Mouse (Mus musculus): ENCODE measurements around the gene Piezo1. TPM values are rescaled to one million over a fixed set of nuclear protein-coding genes. Genes with fewer than 3 reads are reported as not detected.
A peak's percentile ranks its signal among the peaks of the same experiment; 100 is the strongest.

The Piezo1 gene
- polyA plus RNA-seq, 1 experiment = 146 TPM

DNA sequence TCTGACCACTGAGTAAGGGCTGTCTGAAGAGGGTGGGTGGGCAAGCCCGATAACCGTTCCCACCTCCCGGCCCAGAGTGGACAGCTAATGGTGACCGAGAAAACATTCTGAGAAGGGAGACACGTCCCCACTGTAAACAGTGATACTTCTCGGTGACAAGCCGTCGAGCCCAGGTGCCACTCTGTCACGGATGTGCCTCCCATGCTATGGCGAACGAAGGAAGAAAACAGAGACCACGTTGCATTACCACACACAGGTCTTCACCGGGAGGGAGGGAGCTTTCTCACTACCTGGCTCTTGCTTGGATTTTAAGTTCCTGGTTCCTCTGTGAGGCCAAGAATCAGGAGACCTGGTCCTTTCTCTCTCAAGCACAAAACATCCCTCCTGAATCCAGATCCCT is 2.8 kb downstream of the Piezo1 start:
- TF ChIP-seq CTCF (IDR thresholded peaks at IDR 0.05; ENCODE audit: borderline replicate concordance, insufficient read depth, low read length) = no peak
- no peak for TF ChIP-seq POLR2A (IDR thresholded peaks at IDR 0.05; ENCODE audit: low read depth, low read length)
- H3K4me1 ChIP-seq (ENCODE audit: control insufficient read depth, insufficient read depth, low read length) = peaks cover 9% of the 10 kb centered on the region
- H3K4me3 ChIP-seq (ENCODE audit: insufficient read depth, low read length) = peak overlapping the region; percentile 93; the same call in 1 of the 2 replicates
- peak overlapping the region; percentile 79 for H3K27ac ChIP-seq (ENCODE audit: insufficient read depth, low read length)

DNA sequence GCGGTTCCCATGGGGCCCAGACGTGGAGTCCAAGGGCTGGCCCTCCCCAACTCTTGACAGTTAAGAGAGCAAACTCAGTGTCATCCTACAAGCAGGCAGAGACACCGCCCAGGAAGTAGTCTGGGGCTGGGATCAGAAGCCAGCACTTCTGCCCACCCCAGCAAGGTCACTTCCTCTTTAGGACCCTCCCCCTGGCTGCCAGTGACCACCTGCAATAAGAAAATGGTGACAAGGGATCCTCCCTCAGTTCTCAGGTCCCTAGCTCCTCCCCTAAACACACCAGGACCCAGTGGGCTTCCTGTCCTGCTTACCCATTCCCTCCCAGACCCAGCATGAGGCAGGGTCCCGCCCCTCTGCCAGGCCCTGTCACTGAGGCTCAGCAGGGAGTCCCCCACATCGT is 3.3 kb downstream of the Piezo1 start:
- H3K4me1 ChIP-seq (ENCODE audit: control insufficient read depth, insufficient read depth, low read length) = peaks cover 9% of the 10 kb centered on the region
- no peak overlapping the region for H3K4me3 ChIP-seq (ENCODE audit: insufficient read depth, low read length)
- H3K27ac ChIP-seq (ENCODE audit: insufficient read depth, low read length) = peak overlapping the region; percentile 79; the same call in 1 of the 2 replicates
- TF ChIP-seq CTCF (IDR thresholded peaks at IDR 0.05; ENCODE audit: borderline replicate concordance, insufficient read depth, low read length) (no peak), POLR2A (IDR thresholded peaks at IDR 0.05; ENCODE audit: low read depth, low read length) (no peak)

DNA sequence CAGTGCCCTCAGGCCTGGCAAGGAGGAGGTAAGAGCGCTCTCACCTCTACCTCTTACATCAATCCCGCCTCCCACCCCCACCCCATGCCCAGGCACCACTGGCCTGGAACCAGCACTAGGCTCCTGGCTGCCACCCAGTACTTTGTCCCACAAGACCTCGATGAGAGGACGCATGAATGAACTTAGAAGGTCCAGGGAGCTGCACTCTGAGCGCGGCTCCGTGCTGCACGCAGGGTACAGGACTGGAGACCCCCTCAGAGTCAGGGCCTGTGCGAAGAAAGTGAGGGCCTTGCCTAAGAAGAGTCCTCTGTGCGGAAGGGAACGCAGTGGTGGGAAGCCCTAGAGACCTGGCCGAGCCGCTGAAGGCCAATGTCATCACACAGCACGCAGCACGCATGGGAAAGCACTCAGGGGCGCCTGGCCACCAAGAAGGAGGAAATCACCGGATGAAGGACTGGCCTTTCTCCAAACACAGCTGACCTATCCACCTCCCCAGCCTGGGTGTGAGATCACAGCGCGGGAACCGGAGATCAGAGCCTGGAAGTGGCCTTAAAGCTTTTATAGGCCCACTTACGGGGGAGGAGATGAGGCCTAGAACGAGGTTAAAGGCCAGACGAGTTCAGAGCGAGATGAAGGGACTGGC is 4.2 kb downstream of the Piezo1 start:
- Histone ChIP-seq H3K4me3 (ENCODE audit: insufficient read depth, low read length) (no peak overlapping the region), H3K27ac (ENCODE audit: insufficient read depth, low read length) (peak overlapping the region; percentile 79; the same call in 1 of the 2 replicates), H3K4me1 (ENCODE audit: control insufficient read depth, insufficient read depth, low read length) (peaks cover 9% of the 10 kb centered on the region)
- TF ChIP-seq CTCF (IDR thresholded peaks at IDR 0.05; ENCODE audit: borderline replicate concordance, insufficient read depth, low read length) (no peak), POLR2A (IDR thresholded peaks at IDR 0.05; ENCODE audit: low read depth, low read length) (no peak)

DNA sequence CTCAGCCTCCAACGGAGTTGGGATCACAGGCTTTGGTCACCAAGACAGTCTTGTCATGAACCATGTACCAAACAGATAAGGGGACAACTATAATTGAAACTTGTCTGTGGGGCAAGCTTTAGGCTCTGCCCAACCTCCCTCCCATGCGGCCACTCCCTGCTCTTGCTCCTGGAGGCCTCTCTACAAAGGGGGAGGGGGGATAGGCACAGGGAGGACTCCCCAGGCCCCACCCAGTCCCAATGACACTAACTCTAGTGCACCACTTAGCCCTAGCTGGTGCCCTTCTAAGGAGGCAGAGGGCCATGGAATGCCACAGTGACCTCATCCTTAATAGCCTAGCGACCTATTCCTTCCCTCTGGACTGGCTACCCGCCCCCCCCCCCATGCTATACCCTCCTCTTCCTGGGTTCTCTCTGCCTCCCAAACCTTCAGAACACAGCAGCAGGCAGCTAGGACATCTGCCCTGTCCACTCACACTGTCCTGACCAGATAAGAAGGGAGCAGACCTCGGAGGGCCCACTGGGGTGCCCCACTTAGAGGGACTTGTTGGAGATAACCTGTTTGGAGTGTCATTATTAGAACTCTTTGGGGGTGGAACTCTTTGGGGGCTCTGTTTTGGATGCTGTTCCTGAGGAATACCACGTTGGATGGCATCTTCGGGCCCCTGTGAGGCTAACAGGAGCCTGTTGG is 4.9 kb downstream of the Piezo1 start:
- peaks cover 9% of the 10 kb centered on the region for H3K4me1 ChIP-seq (ENCODE audit: control insufficient read depth, insufficient read depth, low read length)
- TF ChIP-seq CTCF (IDR thresholded peaks at IDR 0.05; ENCODE audit: borderline replicate concordance, insufficient read depth, low read length) (no peak), POLR2A (IDR thresholded peaks at IDR 0.05; ENCODE audit: low read depth, low read length) (no peak)
- H3K4me3 ChIP-seq (ENCODE audit: insufficient read depth, low read length) = no peak overlapping the region
- no peak overlapping the region for H3K27ac ChIP-seq (ENCODE audit: insufficient read depth, low read length)

DNA sequence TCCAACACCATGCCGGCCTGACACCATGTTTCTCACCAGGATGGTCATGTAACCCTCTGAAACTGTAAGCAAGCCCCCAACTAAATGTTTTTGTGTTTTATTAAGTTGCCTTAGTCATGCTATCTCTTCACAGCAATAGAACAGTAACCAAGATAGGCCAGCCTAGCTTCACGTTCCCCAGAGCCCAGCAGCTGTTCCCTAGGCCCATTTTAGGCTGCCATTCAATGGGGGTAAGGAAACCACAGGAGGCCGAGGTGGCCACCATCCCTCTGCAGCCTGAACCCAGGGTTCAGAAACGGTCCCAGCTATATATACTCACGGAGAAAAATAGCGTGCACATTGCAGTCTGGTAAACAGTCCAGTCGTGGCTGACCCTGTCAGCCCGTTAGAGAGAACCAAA is 7.0 kb downstream of the Piezo1 start:
- Histone ChIP-seq H3K4me1 (ENCODE audit: control insufficient read depth, insufficient read depth, low read length) (peaks cover 9% of the 10 kb centered on the region), H3K27ac (ENCODE audit: insufficient read depth, low read length) (no peak overlapping the region), H3K4me3 (ENCODE audit: insufficient read depth, low read length) (no peak overlapping the region)
- TF ChIP-seq POLR2A (IDR thresholded peaks at IDR 0.05; ENCODE audit: low read depth, low read length) = no peak
- TF ChIP-seq CTCF (IDR thresholded peaks at IDR 0.05; ENCODE audit: borderline replicate concordance, insufficient read depth, low read length) = no peak

DNA sequence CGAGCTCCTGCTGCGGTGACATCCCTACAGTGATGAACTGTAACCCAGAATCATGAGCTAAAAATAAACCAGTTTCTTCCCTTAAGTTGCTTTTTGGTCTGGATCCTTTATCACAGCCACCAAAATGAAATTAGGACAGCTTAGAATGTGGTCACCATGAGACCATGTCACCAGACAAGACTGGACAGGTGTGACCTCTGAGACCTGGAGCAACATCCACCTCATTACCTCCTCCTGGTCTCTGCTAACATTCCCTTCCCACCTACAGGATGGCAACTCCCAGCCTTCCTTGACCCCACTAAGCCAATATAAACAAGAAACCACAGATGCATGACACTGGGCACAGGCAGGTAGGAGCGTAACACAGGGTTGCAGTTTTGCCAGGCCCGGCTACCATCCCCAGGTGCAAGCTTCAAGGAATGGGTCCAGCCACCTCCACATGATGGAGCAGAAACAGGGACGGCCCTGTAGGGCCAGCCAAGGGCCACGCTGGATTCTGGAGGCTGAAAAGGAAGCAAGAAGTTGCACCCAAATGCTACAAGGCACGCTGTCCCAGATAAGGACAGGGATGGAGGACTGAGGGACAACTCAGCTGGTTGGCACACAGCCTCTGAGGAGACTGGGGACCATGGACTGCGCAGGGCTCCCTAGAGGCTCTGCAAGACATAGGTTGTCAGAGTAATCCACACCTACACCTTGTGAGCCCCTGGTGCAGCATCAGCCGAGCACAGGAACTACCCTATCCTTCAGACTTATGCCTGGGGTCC is 12.6 kb downstream of the Piezo1 start:
- Histone ChIP-seq H3K27ac (ENCODE audit: insufficient read depth, low read length) (no peak overlapping the region), H3K4me1 (ENCODE audit: control insufficient read depth, insufficient read depth, low read length) (peaks cover 16% of the 10 kb centered on the region), H3K4me3 (ENCODE audit: insufficient read depth, low read length) (no peak overlapping the region)
- TF ChIP-seq POLR2A (IDR thresholded peaks at IDR 0.05; ENCODE audit: low read depth, low read length) = no peak

DNA sequence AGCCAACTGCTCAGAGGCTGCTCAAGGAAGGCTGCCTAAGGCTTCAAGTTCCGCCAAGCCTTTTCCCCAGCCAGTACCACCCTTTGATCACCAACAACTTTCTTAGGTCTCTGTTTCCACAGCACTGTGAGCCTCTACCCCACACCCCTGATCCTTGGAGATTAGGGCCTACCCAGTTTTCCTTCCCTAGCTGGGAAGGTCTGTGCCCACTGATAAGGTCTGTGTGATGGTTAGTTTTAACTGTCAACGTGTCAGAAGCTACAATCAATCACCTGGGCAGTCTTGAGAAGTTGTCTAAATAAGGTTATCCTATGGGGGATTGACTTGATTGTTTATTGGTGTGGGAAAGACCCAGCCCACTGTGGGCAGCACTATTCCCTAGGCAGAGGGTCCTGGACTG is 13.3 kb downstream of the Piezo1 start:
- Histone ChIP-seq H3K4me3 (ENCODE audit: insufficient read depth, low read length) (no peak overlapping the region), H3K27ac (ENCODE audit: insufficient read depth, low read length) (no peak overlapping the region), H3K4me1 (ENCODE audit: control insufficient read depth, insufficient read depth, low read length) (peaks cover 16% of the 10 kb centered on the region)
- no peak for TF ChIP-seq CTCF (IDR thresholded peaks at IDR 0.05; ENCODE audit: borderline replicate concordance, insufficient read depth, low read length)
- TF ChIP-seq POLR2A (IDR thresholded peaks at IDR 0.05; ENCODE audit: low read depth, low read length) = no peak

DNA sequence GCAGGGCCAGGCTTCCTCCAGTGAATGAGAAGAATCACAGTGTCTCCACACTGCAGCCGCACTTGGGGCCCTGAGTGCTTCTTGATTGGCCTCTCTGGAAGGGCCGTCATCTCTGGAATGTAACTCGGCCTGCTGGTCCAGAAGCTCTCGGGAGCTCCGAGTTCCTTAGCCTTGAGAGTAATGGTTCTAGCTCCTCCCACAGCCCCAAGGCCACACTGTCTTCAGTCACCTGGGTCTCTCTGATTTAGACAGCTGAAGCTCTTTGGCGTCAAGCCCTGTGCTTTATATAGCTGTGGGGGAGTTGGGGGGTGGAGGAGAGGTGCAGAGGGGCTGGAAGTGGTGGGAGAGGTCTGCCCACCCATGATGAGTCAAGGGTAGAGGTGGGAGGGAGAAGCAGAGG is 14.1 kb downstream of the Piezo1 start:
- Histone ChIP-seq H3K27ac (ENCODE audit: insufficient read depth, low read length) (peak overlapping the region; percentile 28; the same call in 1 of the 2 replicates), H3K4me1 (ENCODE audit: control insufficient read depth, insufficient read depth, low read length) (peaks cover 16% of the 10 kb centered on the region)

DNA sequence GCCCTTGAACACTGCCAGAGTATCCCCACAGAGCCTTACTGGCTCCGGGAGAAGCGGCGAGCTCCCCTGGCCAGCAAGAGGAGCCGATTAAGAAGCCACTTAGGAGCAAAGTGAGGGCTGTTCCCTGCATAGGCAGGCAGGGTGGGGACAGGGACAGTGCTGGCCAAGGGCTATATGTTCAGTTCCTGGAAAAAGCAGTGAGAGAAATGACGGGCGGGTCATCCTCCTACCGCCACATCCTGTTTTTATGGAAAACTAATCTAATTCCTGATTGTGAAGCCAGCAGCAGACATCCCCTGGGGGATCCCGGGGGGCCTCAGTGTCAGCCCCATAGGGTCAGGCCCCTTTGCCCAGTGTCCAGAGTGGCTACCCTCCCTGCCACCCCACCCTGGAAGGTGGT is 19.8 kb downstream of the Piezo1 start:
- no peak overlapping the region for H3K4me3 ChIP-seq (ENCODE audit: insufficient read depth, low read length)
- H3K27ac ChIP-seq (ENCODE audit: insufficient read depth, low read length) = no peak overlapping the region
- peaks cover 16% of the 10 kb centered on the region for H3K4me1 ChIP-seq (ENCODE audit: control insufficient read depth, insufficient read depth, low read length)
- no peak for TF ChIP-seq CTCF (IDR thresholded peaks at IDR 0.05; ENCODE audit: borderline replicate concordance, insufficient read depth, low read length)
- no peak for TF ChIP-seq POLR2A (IDR thresholded peaks at IDR 0.05; ENCODE audit: low read depth, low read length)

More for the DNA sequence above, 14.1 kb downstream of the Piezo1 start:
- TF ChIP-seq CTCF (IDR thresholded peaks at IDR 0.05; ENCODE audit: borderline replicate concordance, insufficient read depth, low read length) (no peak), POLR2A (IDR thresholded peaks at IDR 0.05; ENCODE audit: low read depth, low read length) (no peak)
- H3K4me3 ChIP-seq (ENCODE audit: insufficient read depth, low read length) = no peak overlapping the region

DNA sequence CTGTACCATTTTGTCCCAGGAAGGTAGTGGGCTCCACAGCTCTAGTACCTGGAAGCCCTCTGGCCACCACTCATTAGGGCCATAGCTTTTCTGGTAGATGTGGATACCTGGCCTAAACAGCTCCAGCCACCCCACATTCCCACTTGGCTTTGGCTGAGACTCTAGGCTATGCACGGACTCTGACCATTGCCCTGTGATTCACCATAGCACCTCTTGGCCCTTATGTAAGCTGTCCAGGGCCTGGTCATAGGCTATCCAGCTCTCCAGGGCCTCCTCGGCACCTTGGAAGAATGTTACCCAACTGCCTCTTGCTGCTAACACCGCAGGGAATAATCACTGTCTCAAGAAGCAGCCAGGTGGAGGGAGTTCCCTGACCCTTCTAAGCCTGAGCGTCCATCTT is 22.0 kb downstream of the Piezo1 start:
- no peak overlapping the region for H3K4me3 ChIP-seq (ENCODE audit: insufficient read depth, low read length)
- no peak overlapping the region for H3K27ac ChIP-seq (ENCODE audit: insufficient read depth, low read length)
- peaks cover 28% of the 10 kb centered on the region for H3K4me1 ChIP-seq (ENCODE audit: control insufficient read depth, insufficient read depth, low read length)
- TF ChIP-seq CTCF (IDR thresholded peaks at IDR 0.05; ENCODE audit: borderline replicate concordance, insufficient read depth, low read length) (no peak), POLR2A (IDR thresholded peaks at IDR 0.05; ENCODE audit: low read depth, low read length) (no peak)
